Mouse (Mus musculus) brown adipose tissue, adult 24 weeks (tissue): Measurements from ENCODE around the gene Gm10324. TPM values are rescaled to one million over a fixed set of nuclear protein-coding genes. Genes with fewer than 3 reads are reported as not detected.
"Not testable (repeated sequence)": the region's sequence is repeated elsewhere in the genome, so short reads cannot be mapped to it uniquely, and the experiment has no call there.

Experiments
- H3K27ac ChIP-seq: fragments of 200-500 bp; replicated peaks from 2 replicates; pipeline ENCODE4 v1.5.1; 2012; ENCODE audit warnings: low read depth, mild to moderate bottlenecking, low read length
- H3K4me1 ChIP-seq: fragments of 200-500 bp; 2 replicates; pipeline ENCODE4 v1.6.1; 2012; ENCODE audit warnings: low read length, mixed read lengths; ENCODE audit not compliant: control insufficient read depth, insufficient read depth, insufficient read length
- H3K4me3 ChIP-seq: fragments of 200-500 bp; 2 replicates; pipeline ENCODE4 v1.5.1; 2012; ENCODE audit warnings: low read depth, mild to moderate bottlenecking, low read length, moderate library complexity; ENCODE audit not compliant: insufficient read depth
- polyA plus RNA-seq: library from polyadenylated mRNA; stranded (reverse); fragments of >200 nt; gene quantifications from 2 replicates; pipeline ENCODE4 v1.2.4, GENCODE M21; 2012; ENCODE audit not compliant: missing spikeins, insufficient read depth, insufficient read length

Gene Gm10324
- polyA plus RNA-seq: not detected in 2 replicates

DNA sequence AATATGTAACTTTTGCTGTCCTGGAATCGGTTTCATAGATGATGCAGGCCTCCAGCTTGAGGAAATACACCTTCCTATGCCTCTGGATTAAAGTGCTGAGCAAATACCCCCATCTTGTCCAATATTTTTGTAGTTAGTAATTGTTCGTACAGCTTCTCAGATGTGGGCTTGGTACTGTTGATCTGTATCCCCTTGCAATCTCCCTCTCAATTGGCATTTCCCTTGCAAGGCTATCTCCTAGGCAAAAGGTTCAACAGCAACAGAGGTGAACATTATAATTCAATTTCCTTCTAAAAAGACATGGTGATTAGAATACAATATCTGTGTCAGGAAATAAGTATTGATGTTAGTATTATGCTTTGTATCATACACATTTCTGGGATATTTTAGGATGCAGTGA lies at the start of gene Gm10324:
Gene Gm10324, plus strand, starts transcription at position 301 of the 400 bp plus-strand sequence.
- H3K4me3 ChIP-seq, H3K27ac ChIP-seq, H3K4me1 ChIP-seq: not testable (repeated sequence)

Other genes with a start within 250 kb of the Gm10324 start
- not detected in 2 replicates for gene Gm10772, start 108.0 kb downstream of the Gm10324 start, polyA plus RNA-seq